Mouse (Mus musculus) layer of hippocampus, postnatal 14 days (tissue): ENCODE data around the gene Itpr1. TPM values are rescaled to one million over a fixed set of nuclear protein-coding genes. Genes with fewer than 3 reads are reported as not detected.

Experiments
- DNase-seq, 2 experiments: peaks; one replicate each; pipeline ENCODE4 v3.0.0; 2021 to 2022; ENCODE audit warnings: low spot score in 2 of 2, mixed read lengths in 1 of 2
- total RNA-seq, 2 experiments: library from RNA; stranded (reverse); gene quantifications; 2 replicates each; pipeline ENCODE4 v1.2.3; 2021

The Itpr1 gene
- total RNA-seq, 2 experiments from 2014 or later: 132 to 141 TPM

- peak; percentile 42 to 74 for DNase-seq
These were observed 64.1 kb downstream of the Itpr1 start for GRCm38 (mm10) chr6:108276880-108277507.

DNA sequence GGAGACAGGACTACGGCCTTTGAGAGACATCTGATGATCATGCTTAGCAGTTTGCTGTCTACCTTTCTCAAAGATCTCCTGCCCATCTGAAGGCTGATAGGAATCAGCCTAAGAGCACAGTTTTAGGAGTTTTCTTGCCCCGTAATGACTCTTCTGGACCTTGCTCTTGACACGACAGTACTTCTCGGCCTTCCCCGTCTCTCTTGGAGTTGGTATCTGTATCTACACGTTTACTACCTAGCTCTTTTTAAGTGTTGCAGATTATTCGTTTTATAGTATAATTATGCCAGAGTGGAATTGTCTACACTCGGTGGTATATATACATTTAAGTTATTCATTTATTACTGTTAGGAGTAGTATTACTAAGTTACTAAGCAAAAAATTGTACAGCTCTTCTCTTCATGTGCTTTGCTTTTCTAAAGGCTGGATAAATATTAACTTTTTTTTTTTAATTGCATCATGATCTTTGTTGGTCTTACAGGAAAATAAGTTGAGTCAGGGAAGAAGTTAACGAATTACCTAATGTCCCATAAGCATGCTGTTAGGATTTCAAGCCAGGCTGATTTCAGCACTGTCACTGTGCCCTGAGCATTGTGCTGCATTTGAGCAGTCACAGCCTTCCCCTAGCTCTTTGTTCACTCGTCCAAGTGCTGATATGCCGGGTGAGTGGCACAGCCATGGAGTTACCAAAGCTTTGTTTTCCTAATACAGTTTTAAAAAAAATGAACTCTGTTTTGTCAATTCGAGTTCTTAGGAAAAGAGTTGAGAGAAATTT lies 64.9 kb downstream of the Itpr1 start:
- no peak for DNase-seq

DNA sequence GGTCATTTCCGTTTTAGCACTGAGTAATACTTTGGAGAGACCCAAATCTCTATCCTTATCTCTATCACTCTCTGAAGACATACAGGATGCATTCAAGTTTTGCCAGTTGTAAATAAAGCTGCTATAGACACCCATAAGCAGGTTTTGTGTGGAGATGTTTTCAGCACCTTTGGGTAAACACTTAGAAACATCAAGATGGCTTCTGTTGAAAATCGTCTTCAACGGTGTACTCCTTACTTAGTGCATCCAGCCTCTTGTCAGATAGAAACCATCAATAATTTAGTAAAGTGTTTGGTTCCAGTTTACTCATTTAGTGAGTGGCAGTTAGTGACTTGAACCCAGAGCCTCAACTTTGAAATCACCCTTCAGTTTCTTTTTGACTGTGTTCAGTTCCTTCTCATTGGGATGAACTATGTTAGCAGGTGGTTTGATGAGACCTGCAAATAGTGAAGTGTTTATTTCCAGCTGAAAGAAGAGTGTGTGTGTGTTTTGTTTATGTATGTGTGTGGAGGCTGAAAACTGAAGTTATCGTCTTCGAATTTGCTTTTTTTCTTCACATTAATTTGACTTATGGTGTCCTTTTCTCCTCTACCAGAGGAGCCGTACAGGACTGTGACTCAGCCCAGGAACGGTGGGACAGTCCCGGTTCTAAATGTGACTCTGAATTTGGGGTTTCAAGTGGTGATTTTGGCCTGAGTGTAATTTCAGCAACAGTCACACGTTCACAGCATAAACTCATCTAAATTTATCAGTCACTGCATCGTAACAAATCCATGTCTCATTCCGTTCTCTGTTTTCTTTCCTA lies 66.1 kb downstream of the Itpr1 start:
- DNase-seq: no peak

DNA sequence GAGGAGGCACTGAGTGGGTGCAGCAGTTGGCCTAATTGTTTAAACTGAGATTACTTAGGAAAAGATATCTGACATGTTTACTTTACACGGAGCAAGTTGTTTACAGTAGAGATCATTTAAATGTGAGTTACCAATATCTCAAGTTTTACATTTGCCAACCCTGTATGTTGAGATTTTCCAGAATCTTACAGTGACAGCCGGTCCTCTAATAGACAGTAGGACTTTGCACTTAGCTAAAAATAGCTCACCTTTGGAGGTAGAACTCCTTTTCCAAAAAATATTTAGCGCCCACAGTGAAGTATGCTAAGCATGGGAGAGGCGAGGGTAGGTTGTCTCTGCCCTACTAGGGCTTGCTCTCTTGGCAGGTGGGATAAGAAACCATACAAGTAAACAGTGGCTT lies 69.2 kb downstream of the Itpr1 start:
- no peak for DNase-seq

DNA sequence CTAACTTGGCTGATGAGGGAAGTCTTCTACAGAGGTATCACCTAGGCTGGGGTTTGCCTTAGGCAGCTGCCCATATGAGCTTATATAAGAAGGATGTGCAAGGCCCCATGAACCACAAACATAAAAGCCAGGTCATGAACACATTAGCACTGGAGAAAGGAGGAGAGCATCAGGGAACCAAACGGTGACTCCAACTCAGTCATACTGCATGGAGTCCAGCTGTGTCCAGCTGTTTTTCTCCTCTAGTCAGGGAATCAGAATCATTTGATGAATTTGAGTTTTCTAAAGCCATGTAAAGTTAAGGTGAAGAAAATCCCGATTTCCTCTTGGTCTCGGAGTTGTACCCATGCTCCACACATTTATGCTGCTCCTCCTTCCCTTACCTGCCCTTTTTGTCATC lies 69.7 kb downstream of the Itpr1 start:
- no peak for DNase-seq

GRCm38 (mm10) chr6:108284688-108285087 lies 71.8 kb downstream of the Itpr1 start:
- no peak for DNase-seq

DNA sequence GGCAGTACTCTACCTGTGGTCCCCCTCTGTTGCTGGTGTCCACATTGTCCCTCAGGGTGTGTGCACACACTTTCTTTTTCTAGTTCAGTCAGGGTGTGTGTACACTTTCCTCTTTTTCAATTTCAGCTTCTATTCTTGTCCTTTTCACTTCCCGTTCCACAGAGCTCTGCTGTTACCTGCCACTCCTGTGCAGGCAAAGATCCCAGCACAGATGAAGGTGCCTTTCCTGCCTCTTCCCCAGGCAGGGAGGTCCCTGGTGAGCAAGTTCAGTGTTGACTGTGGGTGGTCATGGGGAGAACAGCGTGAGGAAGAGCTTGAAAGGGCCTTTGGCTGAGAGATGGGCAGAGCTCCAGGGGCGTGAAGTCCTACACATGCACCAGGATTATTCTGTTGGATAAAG lies 76.1 kb downstream of the Itpr1 start:
- no peak for DNase-seq

DNA sequence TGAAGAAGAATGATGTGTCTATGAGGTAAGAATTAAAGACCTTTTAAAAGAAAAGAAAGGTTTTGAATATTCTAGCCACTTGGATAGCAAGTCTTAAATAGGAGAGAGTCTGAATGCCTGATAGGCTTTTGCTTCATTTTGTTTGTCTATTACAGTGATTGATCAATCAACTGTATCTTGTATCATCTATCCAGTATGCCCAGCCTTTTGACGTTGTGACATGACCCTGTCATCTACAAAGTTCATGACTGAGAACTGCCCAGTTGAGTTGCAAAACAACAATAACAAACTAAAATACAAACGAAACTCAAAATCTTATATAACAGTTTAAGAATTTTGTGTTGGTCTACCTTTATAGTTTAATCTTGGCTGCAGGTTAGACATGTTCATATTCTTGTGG lies 78.1 kb downstream of the Itpr1 start:
- no peak for DNase-seq

GRCm38 (mm10) chr6:108291556-108291955 lies 78.7 kb downstream of the Itpr1 start:
- DNase-seq: no peak

- no peak for DNase-seq
These were observed 89.0 kb downstream of the Itpr1 start for GRCm38 (mm10) chr6:108301856-108302255.

DNA sequence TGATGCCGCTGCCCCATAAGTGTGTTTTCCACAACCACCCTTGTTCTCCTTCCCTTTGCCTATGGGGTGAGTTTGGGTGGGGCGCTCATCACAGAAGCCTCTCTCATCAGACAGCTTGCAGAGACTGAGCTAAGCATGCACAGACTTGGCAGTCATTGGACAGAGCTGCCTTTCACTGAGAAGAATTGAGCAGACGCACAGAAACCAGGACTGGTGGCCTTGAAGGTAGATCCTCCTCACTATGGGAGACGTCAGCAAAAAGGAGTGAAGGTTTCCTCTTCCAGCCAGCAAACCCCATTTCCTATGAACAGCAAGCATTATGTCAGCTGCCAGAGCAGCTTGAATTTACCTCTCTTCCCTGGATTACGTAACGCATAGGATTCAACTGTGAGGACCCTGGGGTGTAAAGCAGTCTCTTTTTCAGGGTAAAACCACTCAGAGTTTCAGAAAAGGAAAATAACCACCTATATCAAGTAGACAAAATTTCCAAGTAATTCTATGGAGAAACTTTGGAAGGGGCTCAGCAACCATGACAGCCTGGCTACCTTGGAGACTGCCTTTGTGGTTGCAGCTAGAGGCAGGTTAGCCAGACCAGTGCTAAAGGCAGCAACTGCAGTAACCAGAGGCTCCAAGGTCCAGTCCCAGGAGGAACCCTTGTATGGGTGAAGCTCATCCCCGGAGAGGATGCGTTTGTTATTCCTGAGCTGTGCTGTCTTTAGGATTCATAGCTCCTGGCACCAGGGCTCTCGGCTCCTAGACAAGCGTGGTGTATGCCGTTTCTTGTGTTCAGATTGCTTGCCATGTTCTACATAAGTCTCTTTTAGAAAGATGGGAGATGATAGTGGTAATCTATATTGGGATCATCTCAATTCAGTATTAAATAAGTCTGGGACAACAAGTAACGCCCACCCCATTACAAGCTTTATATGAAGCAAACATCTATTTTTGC lies 91.0 kb downstream of the Itpr1 start:
- no peak for DNase-seq

DNA sequence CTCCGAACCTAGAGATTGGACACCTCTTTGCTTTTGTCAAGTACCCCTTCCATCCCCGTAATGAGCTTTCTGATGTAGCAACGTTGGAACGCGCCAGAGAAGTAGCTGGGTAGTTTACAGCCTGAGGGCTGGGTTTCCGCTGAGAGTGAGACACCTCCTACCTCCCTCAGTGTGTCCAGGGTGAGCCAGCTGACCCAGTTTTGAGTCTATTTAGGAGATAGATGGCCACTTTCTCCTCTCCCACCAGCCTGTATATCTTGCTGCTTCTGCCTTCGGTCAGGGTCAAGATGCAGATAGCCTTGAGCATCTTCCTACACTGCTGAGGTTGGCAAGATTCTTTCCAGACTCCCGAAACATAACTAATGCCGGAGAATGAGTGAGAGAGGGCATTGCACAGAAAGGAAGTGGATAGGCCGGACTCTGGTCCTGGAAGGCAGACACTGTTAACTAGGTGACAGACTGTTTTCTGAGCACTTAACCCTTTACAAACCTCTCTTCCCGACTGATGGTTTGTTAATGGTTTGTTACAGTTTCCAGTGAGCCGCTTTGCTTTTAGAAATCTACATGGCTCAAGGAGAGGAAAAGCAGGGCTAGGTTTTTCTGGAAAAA lies 92.4 kb downstream of the Itpr1 start:
- DNase-seq: no peak

DNA sequence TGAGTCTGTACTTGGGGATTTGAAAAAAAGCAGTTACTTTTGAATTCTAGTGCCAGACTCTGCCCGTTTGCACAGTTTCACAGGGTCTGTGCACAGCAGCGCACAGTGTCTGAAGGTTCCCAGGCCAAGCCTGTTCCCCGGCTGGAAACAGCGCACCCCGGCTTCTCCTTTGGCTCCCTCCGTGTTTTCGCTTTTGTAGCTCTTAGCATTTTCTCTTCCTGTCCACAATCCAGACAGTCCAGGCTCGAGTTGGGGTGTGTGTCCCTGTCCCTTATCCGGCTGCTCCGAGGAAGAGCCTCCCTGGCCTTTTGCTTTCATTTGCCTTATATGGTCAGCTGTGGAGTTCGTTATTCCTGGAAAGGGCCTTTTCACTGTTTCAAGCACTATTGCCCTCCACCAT lies 93.3 kb downstream of the Itpr1 start:
- no peak for DNase-seq

GRCm38 (mm10) chr6:108306910-108307584 lies 94.2 kb downstream of the Itpr1 start:
- no peak for DNase-seq

DNA sequence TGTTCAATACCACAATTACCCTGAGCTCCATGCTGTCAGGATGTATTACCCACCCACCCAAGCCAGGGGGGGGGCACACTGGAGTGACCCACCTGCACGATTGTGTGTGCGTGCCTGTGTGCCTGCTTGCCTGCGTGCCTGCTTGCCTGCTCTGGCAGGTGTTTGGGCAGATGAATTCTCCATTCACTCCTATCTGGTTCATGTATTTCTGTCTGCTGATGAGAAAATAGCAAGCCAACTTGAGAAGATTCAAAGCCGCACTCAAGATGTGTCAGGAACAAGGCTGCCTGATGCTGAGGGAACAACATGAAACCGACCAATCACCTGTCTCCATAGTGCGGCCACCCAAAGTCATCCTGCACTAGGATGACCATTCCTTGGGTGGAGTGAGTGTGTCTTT lies 94.9 kb downstream of the Itpr1 start:
- DNase-seq: no peak

DNA sequence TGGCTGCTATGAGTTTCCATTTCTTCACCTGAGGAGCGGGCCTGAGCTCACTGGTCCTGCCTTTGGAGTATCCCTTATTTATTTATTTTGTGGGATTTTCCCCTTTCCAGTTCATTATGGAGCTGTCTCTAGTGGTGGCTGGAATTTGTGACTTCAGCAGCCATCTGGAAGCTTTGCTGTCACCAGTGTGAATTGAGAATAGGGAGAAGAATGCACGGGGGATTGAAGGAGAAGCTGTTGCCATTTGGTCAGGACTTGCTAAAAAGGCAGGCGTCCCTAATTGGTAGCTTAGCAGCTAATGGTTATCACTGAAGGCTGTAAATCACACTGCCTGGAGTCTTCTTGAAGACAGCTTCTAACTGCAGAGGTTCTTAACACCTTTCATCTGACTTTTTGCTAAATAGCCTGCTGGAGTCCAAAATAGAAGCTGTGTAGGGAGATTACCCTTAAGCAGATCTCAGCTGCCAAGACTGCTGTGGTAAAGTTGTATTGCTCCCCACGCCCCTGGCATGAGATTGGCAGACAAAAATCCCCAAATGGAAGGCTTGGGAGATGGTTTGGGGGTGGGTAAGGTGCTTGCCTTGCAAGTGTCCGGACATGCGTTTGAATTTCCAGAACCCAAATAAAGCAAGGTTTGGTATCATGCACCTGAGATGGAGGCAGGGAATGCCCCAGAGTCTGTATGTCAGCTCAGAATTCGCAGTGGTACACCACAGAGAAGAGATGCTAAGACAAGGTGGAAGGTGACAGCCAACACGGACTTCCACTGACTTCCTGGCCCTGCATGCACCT lies 96.7 kb downstream of the Itpr1 start:
- DNase-seq: no peak

DNA sequence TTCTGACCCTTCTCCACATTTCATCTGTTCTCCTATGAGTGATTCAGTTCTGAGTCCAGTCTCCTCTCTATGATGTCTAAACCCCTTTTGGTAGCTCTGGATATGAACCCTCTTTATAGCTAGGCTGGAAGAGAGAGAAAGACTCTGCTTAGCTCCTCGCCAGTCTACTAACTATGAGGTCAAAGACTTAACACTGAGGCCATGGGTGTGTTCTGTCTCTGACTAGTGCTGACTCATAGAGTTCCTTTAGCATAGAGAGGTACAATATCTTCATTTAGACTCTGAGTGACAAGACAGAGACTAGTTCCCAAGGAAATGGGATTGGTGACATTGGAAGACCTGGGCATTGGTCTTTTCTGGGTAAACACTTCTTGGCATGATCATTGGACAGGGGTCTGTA lies 100.2 kb downstream of the Itpr1 start:
- DNase-seq: no peak

DNA sequence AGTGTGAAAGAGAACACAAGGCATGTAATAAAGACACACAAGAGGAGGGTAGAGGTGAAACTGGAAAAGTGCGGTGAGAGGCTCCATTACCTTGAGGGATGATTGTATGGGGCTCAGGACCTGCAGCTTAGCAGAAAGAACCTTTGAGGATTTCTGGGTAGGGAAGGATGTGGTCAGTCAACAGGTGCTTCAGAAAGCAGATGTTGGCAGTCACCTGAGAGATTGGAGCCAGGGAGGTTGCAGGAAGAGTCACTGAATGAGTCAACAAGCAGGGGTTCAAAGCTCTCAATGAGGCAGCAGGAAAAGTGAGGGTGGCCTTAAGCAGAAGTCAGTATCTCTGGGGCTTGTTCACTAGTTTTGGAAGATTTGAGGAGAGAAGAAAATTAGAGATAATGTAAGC lies 101.1 kb downstream of the Itpr1 start:
- DNase-seq: no peak

GRCm38 (mm10) chr6:108316268-108316824 lies 103.5 kb downstream of the Itpr1 start:
- no peak for DNase-seq
